Mouse (Mus musculus): ENCODE measurements around the gene Tomt.
"Not testable (repeated sequence)": the region's sequence is repeated elsewhere in the genome, so short reads cannot be mapped to it uniquely, and the experiment has no call there.

The Tomt gene

GRCm38 (mm10) chr7:101906287-101906681 lies at the start of gene Tomt:
Gene Tomt, minus strand, starts transcription at chr7:101906359.
- no peak for DNase-seq

GRCm38 (mm10) chr7:101955862-101956261 lies 49.7 kb upstream of the Tomt start:
- no peak for DNase-seq

GRCm38 (mm10) chr7:101955276-101955675 lies 49.1 kb upstream of the Tomt start:
- no peak for DNase-seq

GRCm38 (mm10) chr7:101954163-101954562 lies 48.0 kb upstream of the Tomt start:
- DNase-seq, result no peak

- DNase-seq, result no peak
These were observed 45.9 kb upstream of the Tomt start for GRCm38 (mm10) chr7:101952098-101952497.

- DNase-seq, result no peak
These were observed 45.5 kb upstream of the Tomt start for GRCm38 (mm10) chr7:101951648-101952047.

GRCm38 (mm10) chr7:101949008-101949407 lies 42.8 kb upstream of the Tomt start:
- DNase-seq, result not testable (repeated sequence)

GRCm38 (mm10) chr7:101939758-101940157 lies 33.6 kb upstream of the Tomt start:
- no peak for DNase-seq

GRCm38 (mm10) chr7:101938348-101938747 lies 32.2 kb upstream of the Tomt start:
- DNase-seq, result peak; percentile 50

GRCm38 (mm10) chr7:101937569-101937968 lies 31.4 kb upstream of the Tomt start:
- peak; percentile 96 for DNase-seq

GRCm38 (mm10) chr7:101936996-101937395 lies 30.8 kb upstream of the Tomt start:
- DNase-seq, result peak; percentile 46

- peak; percentile 47 for DNase-seq
These were observed 29.8 kb upstream of the Tomt start for GRCm38 (mm10) chr7:101935957-101936356.

- peak; percentile 96 for DNase-seq
These were observed 27.6 kb upstream of the Tomt start, which contains the start of the genes Lrrc51 and Numa1 for GRCm38 (mm10) chr7:101933751-101934240. Gene Lrrc51, minus strand, starts transcription at chr7:101933895. Gene Numa1, plus strand, starts transcription at chr7:101934111.

- DNase-seq, result no peak
These were observed 27.1 kb upstream of the Tomt start for GRCm38 (mm10) chr7:101933300-101933699.

- no peak for DNase-seq
These were observed 26.4 kb upstream of the Tomt start for GRCm38 (mm10) chr7:101932551-101932950.

- DNase-seq, result no peak
These were observed 21.9 kb upstream of the Tomt start for GRCm38 (mm10) chr7:101928093-101928492.

- not testable (repeated sequence) for DNase-seq
These were observed 19.7 kb upstream of the Tomt start for GRCm38 (mm10) chr7:101925892-101926291.

GRCm38 (mm10) chr7:101918071-101918470 lies 11.9 kb upstream of the Tomt start:
- DNase-seq, result peak; percentile 46

GRCm38 (mm10) chr7:101911982-101912381 lies 5.8 kb upstream of the Tomt start:
- DNase-seq, result no peak

- no peak for DNase-seq
These were observed 4.0 kb upstream of the Tomt start for GRCm38 (mm10) chr7:101910138-101910537.

GRCm38 (mm10) chr7:101908367-101908766 lies 2.2 kb upstream of the Tomt start:
- no peak for DNase-seq

GRCm38 (mm10) chr7:101906696-101907095 lies 537 bp upstream of the Tomt start:
- DNase-seq, result peak; percentile 50

- DNase-seq, result peak; percentile 99
These were observed 435 bp downstream of the Tomt start, which contains the start of gene Lamtor1 for GRCm38 (mm10) chr7:101905561-101906286. Gene Lamtor1, plus strand, starts transcription at chr7:101905904.

- no peak for DNase-seq
These were observed 3.3 kb downstream of the Tomt start for GRCm38 (mm10) chr7:101902846-101903245.

GRCm38 (mm10) chr7:101901969-101902368 lies 4.2 kb downstream of the Tomt start:
- DNase-seq, result no peak

All from cerebellum, adult 11-12 months (tissue).